Mouse (Mus musculus) left cerebral cortex, postnatal 14 days (tissue): Measurements from ENCODE around the gene Pax8. TPM values are rescaled to one million over a fixed set of nuclear protein-coding genes. Genes with fewer than 3 reads are reported as not detected.

ENCODE experiments used
- DNase-seq, 2 experiments: peaks; one replicate each; pipeline ENCODE4 v3.0.0; 2021 to 2022; ENCODE audit warnings: low spot score in 2 of 2, mixed read lengths in 1 of 2
- intact Hi-C: fragments of 180-260 bp; cut with DNase I; formaldehyde crosslinking; loops from one replicate; pipeline ENCODE4 v1.15.1; 2025
- total RNA-seq, 2 experiments: library from RNA; stranded (reverse); gene quantifications; 2 replicates each; pipeline ENCODE4 v1.2.3; 2021

Gene Pax8
- total RNA-seq, 2 experiments from 2014 or later, result not detected

GRCm38 (mm10) chr2:24469102-24469501 lies 6.3 kb downstream of the Pax8 start:
- intact Hi-C loops, result no loop called here
- DNase-seq, result no peak

- intact Hi-C loops, result no loop called here
- no peak for DNase-seq
Observed at GRCm38 (mm10) chr2:24468430-24468829, 7.0 kb downstream of the Pax8 start.

DNA sequence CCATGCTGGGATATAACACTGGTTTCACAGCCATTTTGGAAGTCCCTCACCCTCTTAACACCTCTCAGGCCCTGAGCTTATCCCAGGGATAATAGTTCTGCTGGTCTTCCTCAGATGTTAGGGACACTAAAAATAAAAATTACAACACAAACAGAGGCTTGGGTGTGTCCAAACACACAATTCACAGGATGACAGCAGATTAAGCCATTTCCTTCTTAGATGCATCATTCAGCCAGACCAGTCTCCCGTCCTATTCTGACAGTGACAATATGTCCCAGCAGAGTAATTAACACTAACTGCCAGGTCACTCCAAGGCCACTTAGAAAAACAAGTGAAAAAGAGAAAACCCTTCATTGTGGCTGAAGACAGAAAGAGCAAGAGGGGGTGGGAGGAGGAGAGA lies 8.2 kb downstream of the Pax8 start:
- intact Hi-C loops, result no loop called here
- DNase-seq, result no peak

GRCm38 (mm10) chr2:24460808-24461127 lies 14.6 kb downstream of the Pax8 start:
- intact Hi-C loops, result no loop called here
- no peak for DNase-seq

DNA sequence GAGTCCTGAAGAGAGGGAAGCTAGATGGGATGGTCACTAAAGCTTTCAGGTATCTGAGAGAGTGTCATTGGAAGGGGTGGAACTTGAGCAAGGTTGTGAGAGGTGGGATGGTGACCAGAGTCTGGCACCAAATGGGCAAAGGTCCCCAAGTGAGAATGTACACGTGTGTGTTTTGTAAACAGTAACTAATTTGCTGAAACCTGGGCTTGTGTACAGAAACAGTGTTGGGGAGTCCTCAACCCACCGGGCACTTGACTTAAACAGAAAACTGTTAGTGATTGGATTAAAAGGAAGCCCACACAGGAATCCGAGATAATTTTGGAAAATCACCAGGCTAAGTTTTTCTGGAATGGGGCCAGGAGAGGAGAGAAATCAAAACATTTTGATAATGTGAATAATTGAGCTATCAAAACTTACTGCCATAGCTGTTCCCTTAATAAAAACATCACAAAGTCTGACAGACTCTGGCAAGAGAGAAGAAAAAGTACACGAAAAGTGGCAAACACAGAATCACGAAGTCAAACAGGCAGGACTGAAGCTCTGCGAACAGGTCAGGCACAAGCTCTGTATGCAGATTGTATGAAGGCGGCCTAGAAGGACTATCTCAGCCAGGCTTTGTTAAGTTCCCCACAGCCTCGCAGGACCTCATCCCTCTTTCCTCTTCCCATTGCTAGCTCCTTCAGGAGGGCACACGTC lies 15.1 kb downstream of the Pax8 start:
- DNase-seq, result no peak
- intact Hi-C loops, result no loop called here

DNA sequence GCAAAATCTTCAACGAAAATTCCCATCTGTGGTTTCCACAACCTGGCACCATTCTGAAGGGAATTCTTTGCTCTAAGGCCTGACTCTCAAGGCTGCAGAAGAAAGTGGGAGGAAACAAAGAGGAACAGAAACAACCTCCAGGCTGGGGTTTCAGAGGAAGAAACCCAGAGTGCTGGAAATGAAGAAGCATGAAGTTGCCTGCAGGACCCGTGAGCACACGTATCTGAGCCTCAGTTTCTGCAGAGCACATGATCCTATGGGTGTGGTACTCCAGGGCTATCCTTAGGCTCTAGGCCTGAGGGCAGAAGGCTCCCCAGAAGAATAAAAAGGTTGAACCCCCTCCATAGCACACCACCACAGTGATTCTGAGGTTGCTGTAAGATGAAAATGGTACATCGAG lies 18.6 kb downstream of the Pax8 start:
- DNase-seq, result no peak
- intact Hi-C loops, result no loop called here

- DNase-seq, result no peak
- intact Hi-C loops, result no loop called here
Observed at GRCm38 (mm10) chr2:24455057-24455855, 20.1 kb downstream of the Pax8 start.

DNA sequence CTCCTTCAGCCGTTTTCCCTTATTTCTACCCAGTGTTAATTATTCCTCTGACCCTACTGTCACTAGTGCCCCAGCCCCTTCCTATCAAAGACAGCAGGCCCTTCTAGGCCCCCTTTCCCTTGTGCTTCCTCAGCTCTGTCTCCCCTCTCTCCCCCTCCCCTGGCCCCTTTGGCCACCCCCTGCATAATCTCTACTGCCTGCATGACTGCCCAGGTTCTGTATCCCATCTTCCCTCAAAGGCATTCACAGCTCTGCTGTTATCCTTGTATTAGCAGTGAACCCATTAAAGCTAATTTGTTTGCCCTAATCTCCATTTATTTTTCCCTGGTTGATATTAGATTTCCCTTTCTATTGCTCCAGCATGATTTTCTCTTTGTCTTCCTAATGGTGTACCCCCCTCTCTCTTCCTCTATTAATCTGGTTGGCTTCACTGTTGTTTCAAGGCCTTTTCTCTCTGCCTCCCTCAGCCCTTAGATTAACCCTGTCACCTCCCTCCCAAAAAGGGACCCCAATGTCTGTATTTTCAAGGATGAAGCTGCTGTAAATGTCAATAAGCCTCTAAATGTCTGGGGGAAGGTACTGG lies 20.9 kb downstream of the Pax8 start:
- intact Hi-C loops, result no loop called here
- no peak for DNase-seq

GRCm38 (mm10) chr2:24453206-24453605 lies 22.2 kb downstream of the Pax8 start:
- intact Hi-C loops, result no loop called here
- no peak for DNase-seq

GRCm38 (mm10) chr2:24449111-24449510 lies 26.3 kb downstream of the Pax8 start:
- intact Hi-C loops, result no loop called here
- no peak for DNase-seq

DNA sequence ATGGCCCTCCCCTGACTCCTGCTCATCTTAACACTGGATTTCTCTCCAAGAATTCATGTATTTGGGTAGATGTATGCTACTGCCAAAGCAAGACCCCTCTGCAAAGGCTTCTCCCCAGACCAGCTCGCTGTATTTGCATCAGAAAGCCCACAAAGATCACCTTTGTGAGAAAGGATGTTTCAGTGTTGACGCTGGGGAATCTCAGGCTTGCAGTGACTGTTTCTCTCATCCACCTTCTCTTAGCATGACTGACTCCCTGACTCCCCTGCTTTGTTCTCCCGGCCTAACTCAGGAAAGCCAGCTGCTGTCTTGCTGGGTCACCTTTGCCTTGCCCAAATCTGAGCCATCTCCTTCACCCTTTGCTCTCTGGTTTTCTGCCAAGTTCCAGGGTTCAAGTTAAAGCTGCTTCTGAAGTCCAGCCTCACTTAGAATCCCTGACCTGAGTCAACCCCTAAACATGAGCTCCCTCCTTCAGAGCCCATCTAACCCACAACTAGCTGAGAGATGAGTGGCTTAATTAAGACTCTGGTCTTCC lies 32.1 kb downstream of the Pax8 start:
- intact Hi-C loops, result no loop called here
- no peak for DNase-seq

- intact Hi-C loops, result no loop called here
- DNase-seq, result no peak
Observed at GRCm38 (mm10) chr2:24442303-24442925, 33.0 kb downstream of the Pax8 start.

- intact Hi-C loops, result no loop called here
- DNase-seq, result no peak
Observed at GRCm38 (mm10) chr2:24441899-24442298, 33.5 kb downstream of the Pax8 start.

GRCm38 (mm10) chr2:24440056-24440455 lies 35.3 kb downstream of the Pax8 start:
- DNase-seq, result no peak
- intact Hi-C loops, result no loop called here

DNA sequence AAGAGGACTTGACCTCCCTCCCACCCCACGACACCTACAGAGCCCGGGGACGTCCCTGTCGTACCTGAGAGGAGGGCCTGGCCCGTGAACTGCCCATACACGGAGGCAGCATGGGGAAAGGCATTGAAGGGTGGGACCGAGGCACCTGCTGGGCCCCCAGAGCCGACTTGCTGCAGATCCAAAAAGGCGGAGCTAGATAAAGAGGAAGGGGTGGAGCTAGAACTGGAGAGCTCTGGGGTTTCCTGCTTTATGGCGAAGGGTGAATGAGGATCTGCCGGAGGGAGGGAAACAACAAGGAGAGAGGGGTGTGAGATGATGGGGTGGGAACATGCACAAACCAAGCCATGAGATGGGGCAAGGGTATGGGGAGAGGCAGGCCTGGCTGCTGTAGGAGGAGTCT lies 39.7 kb downstream of the Pax8 start:
- intact Hi-C loops, result no loop called here
- DNase-seq, result no peak

GRCm38 (mm10) chr2:24434670-24435069 lies 40.7 kb downstream of the Pax8 start:
- intact Hi-C loops, result no loop called here
- no peak for DNase-seq

- intact Hi-C loops, result no loop called here
- DNase-seq, result no peak
Observed at GRCm38 (mm10) chr2:24429806-24430205, 45.6 kb downstream of the Pax8 start.

DNA sequence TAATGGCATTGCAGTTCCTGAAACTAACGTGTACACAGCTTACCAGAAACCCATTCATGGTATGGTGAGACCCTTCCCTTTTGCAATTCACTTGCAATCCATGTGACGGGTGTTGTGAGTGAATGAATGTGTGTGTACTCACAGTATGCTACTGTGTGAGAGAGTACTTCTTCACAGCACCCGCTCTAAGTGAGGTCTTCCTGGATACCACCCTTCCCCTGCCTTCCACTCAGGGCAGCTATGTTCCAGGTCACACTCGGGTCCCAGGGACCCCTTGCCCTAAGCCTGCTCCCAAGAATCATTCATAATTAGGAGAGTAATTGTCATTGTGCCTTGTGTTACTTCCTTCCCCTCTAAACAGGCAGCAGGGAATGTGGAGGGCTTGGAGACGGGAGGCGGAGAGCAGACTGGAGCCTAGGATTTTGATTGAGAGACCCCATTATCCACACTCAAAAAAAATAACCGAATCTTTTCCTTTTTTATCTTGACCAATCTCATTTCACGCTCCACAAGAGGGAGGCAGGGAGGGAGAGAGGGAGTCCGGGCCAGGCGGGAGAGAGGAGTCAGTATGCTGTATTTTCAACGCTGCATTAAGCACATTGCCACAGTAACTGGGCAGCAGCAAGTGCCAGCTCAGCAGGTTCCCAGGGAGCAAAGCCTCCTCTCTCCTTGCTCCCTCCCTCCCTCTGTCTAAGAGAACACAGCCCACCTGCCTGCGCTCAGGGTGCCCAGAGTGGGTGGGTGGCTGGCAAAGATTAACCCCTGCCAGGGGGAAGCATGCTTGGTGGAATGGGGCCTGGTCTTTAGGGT lies 47.3 kb downstream of the Pax8 start:
- DNase-seq, result no peak
- intact Hi-C loops, result no loop called here

DNA sequence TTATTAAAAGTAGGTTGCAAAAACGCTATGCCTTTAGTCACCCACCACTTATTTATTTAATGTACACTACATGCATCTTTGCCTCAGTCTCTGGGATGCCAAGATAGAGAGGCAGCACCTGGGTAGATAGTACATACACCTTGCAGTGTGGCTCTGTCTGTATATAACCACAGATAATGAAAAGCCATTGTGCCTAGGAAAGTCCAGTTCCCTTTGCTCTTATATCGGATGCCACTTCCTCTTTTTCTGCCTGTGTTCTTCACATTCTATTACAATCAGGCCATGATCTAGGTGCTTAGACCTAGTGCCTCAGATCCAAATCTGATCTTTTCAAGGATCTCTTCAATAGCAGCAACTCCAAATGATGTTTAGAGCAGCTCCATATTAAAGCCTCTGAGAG lies 49.8 kb downstream of the Pax8 start:
- no peak for DNase-seq
- intact Hi-C loops, result no loop called here
